Mouse (Mus musculus) hindbrain, embryonic 10.5 days (tissue): ENCODE measurements around the gene Rnaseh1. TPM values are rescaled to one million over a fixed set of nuclear protein-coding genes. Genes with fewer than 3 reads are reported as not detected.

ENCODE experiments used
- DNase-seq: peaks from one replicate; pipeline ENCODE4 v3.0.0-alpha.2; 2017; ENCODE audit warnings: low spot score
- H3K27ac ChIP-seq: fragments of 300-500 bp; sonication (generic); 2 replicates; pipeline ENCODE4 v1.5.1; 2016; ENCODE audit warnings: mild to moderate bottlenecking, moderate library complexity
- H3K27me3 ChIP-seq: fragments of 300-500 bp; sonication (generic); 2 replicates; pipeline ENCODE4 v1.6.1; 2016; ENCODE audit warnings: mild to moderate bottlenecking; ENCODE audit not compliant: poor library complexity, insufficient read depth, severe bottlenecking
- H3K36me3 ChIP-seq: fragments of 300-500 bp; sonication (generic); 2 replicates; pipeline ENCODE4 v1.6.1; 2016; ENCODE audit warnings: mild to moderate bottlenecking, moderate library complexity
- H3K4me1 ChIP-seq: fragments of 300-500 bp; sonication (generic); replicated peaks from 2 replicates; pipeline ENCODE4 v1.6.1; 2016; ENCODE audit warnings: mild to moderate bottlenecking
- H3K4me3 ChIP-seq: fragments of 300-500 bp; sonication (generic); 2 replicates; pipeline ENCODE4 v1.5.1; 2016; ENCODE audit warnings: mild to moderate bottlenecking, moderate library complexity
- H3K9me3 ChIP-seq: fragments of 300-500 bp; sonication (generic); 2 replicates; pipeline ENCODE4 v1.6.1; 2016; ENCODE audit warnings: mild to moderate bottlenecking, moderate library complexity
- WGBS: fragments of 180-500 bp; shearing (Covaris S2); methylation state at CpG from one replicate; pipeline ENCODE4 v1.1.7; 2016; 5-methylcytosine and 5-hydroxymethylcytosine counted together
- polyA plus RNA-seq: library from polyadenylated mRNA; unstranded; fragments of >200 nt; fragmentation: Nextera tagmentation; extraction: Ambion mirVana; gene quantifications from 2 replicates; pipeline ENCODE4 v1.2.1, GENCODE M21; 2016

Rnaseh1 gene
- 33.0 and 34.8 TPM in 2 replicates for polyA plus RNA-seq

- DNase-seq = peak; percentile 91
- Histone ChIP-seq H3K4me3 (peak within 1 kb of the TSS; percentile 92), H3K27ac (peak within 1 kb of the TSS; percentile 86), H3K4me1 (peaks cover 11% of the 10 kb centered on the region), H3K9me3 (no peaks in the 10 kb centered on the region), H3K36me3 (peaks cover 23% of the 10 kb centered on the region), H3K27me3 (peaks cover 3% of the 10 kb centered on the region; the same call in 1 of the 2 replicates)
- 2% methylated on average over 52 of the region's 52 CpGs for WGBS
These were observed at the start of gene Rnaseh1 for GRCm38 (mm10) chr12:28649141-28650110. Rnaseh1 (plus strand) TSS chr12:28649602.

GRCm38 (mm10) chr12:28602259-28602658 is 47.1 kb upstream of the Rnaseh1 start:
- H3K4me1 ChIP-seq = peaks cover 26% of the 10 kb centered on the region
- no peaks in the 10 kb centered on the region for H3K36me3 ChIP-seq
- H3K27ac ChIP-seq = no peak overlapping the region; the same call in 1 of the 2 replicates
- 35% methylated on average over 4 of the region's 4 CpGs for WGBS
- no peak for DNase-seq
- no peaks in the 10 kb centered on the region for H3K9me3 ChIP-seq
- H3K4me3 ChIP-seq = no peak overlapping the region
- H3K27me3 ChIP-seq = no peaks in the 10 kb centered on the region

GRCm38 (mm10) chr12:28603494-28603893 is 45.9 kb upstream of the Rnaseh1 start:
- WGBS = 79% methylated on average over 1 of the region's 1 CpGs
- Histone ChIP-seq H3K27ac (no peak overlapping the region), H3K9me3 (no peaks in the 10 kb centered on the region), H3K4me3 (no peak overlapping the region), H3K4me1 (peaks cover 32% of the 10 kb centered on the region), H3K36me3 (no peaks in the 10 kb centered on the region), H3K27me3 (no peaks in the 10 kb centered on the region)
- DNase-seq = no peak

- H3K9me3 ChIP-seq = no peaks in the 10 kb centered on the region
- H3K27me3 ChIP-seq = no peaks in the 10 kb centered on the region
- H3K4me3 ChIP-seq = no peak overlapping the region
- DNase-seq = no peak
- H3K36me3 ChIP-seq = no peaks in the 10 kb centered on the region
- peaks cover 15% of the 10 kb centered on the region for H3K4me1 ChIP-seq
- 63% methylated on average over 17 of the region's 17 CpGs for WGBS
- 0 out of 2 replicates have a peak overlapping the region, but pooled peaks have one; percentile 29 for H3K27ac ChIP-seq
These were observed 41.7 kb upstream of the Rnaseh1 start for GRCm38 (mm10) chr12:28607546-28608305.

- Histone ChIP-seq H3K9me3 (no peaks in the 10 kb centered on the region), H3K27ac (no peak overlapping the region), H3K27me3 (no peaks in the 10 kb centered on the region), H3K4me1 (peaks cover 15% of the 10 kb centered on the region), H3K4me3 (no peak overlapping the region), H3K36me3 (no peaks in the 10 kb centered on the region)
- DNase-seq = no peak
- 79% methylated on average over 6 of the region's 6 CpGs for WGBS
These were observed 37.0 kb upstream of the Rnaseh1 start for GRCm38 (mm10) chr12:28612391-28612790.

- no peaks in the 10 kb centered on the region for H3K9me3 ChIP-seq
- H3K27me3 ChIP-seq = no peaks in the 10 kb centered on the region
- 78% methylated on average over 7 of the region's 7 CpGs for WGBS
- no peak overlapping the region for H3K4me3 ChIP-seq
- DNase-seq = no peak
- H3K36me3 ChIP-seq = no peaks in the 10 kb centered on the region
- H3K27ac ChIP-seq = no peak overlapping the region
- 0 out of 2 replicates have a peak, but pooled peaks cover 5% of the 10 kb centered on the region for H3K4me1 ChIP-seq
These were observed 35.0 kb upstream of the Rnaseh1 start for GRCm38 (mm10) chr12:28614401-28614800.

- DNase-seq = no peak
- Histone ChIP-seq H3K4me1 (peaks cover 16% of the 10 kb centered on the region), H3K9me3 (no peaks in the 10 kb centered on the region), H3K4me3 (no peak overlapping the region), H3K27ac (no peak overlapping the region), H3K36me3 (no peaks in the 10 kb centered on the region), H3K27me3 (no peaks in the 10 kb centered on the region)
- 79% methylated on average over 4 of the region's 4 CpGs for WGBS
These were observed 32.1 kb upstream of the Rnaseh1 start for GRCm38 (mm10) chr12:28617297-28617696.

- H3K4me3 ChIP-seq = no peak overlapping the region
- H3K27me3 ChIP-seq = no peaks in the 10 kb centered on the region
- no peaks in the 10 kb centered on the region for H3K9me3 ChIP-seq
- WGBS = 30% methylated on average over 7 of the region's 7 CpGs
- no peaks in the 10 kb centered on the region for H3K36me3 ChIP-seq
- no peak for DNase-seq
- H3K4me1 ChIP-seq = peaks cover 13% of the 10 kb centered on the region
- H3K27ac ChIP-seq = peak overlapping the region; percentile 23; the same call in 1 of the 2 replicates
These were observed 27.8 kb upstream of the Rnaseh1 start for GRCm38 (mm10) chr12:28621451-28622166.

- 61% methylated on average over 5 of the region's 5 CpGs for WGBS
- Histone ChIP-seq H3K27ac (no peak overlapping the region), H3K36me3 (no peaks in the 10 kb centered on the region), H3K4me3 (no peak overlapping the region), H3K9me3 (no peaks in the 10 kb centered on the region), H3K4me1 (peaks cover 13% of the 10 kb centered on the region), H3K27me3 (no peaks in the 10 kb centered on the region)
- no peak for DNase-seq
These were observed 27.3 kb upstream of the Rnaseh1 start for GRCm38 (mm10) chr12:28622167-28622532.

GRCm38 (mm10) chr12:28622641-28623040 is 26.8 kb upstream of the Rnaseh1 start:
- Histone ChIP-seq H3K36me3 (peaks cover 3% of the 10 kb centered on the region; the same call in 1 of the 2 replicates), H3K4me3 (no peak overlapping the region), H3K27ac (no peak overlapping the region), H3K27me3 (no peaks in the 10 kb centered on the region), H3K4me1 (peaks cover 13% of the 10 kb centered on the region), H3K9me3 (no peaks in the 10 kb centered on the region)
- 87% methylated on average over 1 of the region's 1 CpGs for WGBS
- DNase-seq = no peak

GRCm38 (mm10) chr12:28623195-28623594 is 26.2 kb upstream of the Rnaseh1 start, which contains the start of gene Colec11:
Colec11 (minus strand) TSS chr12:28623377.
- no peaks in the 10 kb centered on the region for H3K27me3 ChIP-seq
- peaks cover 13% of the 10 kb centered on the region for H3K4me1 ChIP-seq
- H3K27ac ChIP-seq = no peak within 1 kb of the TSS
- no peaks in the 10 kb centered on the region for H3K9me3 ChIP-seq
- H3K4me3 ChIP-seq = no peak within 1 kb of the TSS
- peaks cover 6% of the 10 kb centered on the region for H3K36me3 ChIP-seq
- no peak for DNase-seq
- 66% methylated on average over 5 of the region's 5 CpGs for WGBS

- H3K4me3 ChIP-seq = no peak overlapping the region
- WGBS = 84% methylated on average over 2 of the region's 2 CpGs
- H3K9me3 ChIP-seq = no peaks in the 10 kb centered on the region
- H3K27me3 ChIP-seq = no peaks in the 10 kb centered on the region
- no peak for DNase-seq
- no peak overlapping the region for H3K27ac ChIP-seq
- H3K4me1 ChIP-seq = peaks cover 13% of the 10 kb centered on the region
- H3K36me3 ChIP-seq = peaks cover 17% of the 10 kb centered on the region
These were observed 25.2 kb upstream of the Rnaseh1 start for GRCm38 (mm10) chr12:28624251-28624650.
